Mouse (Mus musculus) heart, embryonic 12.5 days (tissue): Measurements from ENCODE around the gene Samd1. TPM values are rescaled to one million over a fixed set of nuclear protein-coding genes. Genes with fewer than 3 reads are reported as not detected.
A peak's percentile ranks its signal among the peaks of the same experiment; 100 is the strongest.

Experiments
- ATAC-seq: fragments of 200-750 bp; cut with Nextera tagmentation; 2 replicates; pipeline ENCODE4 v1.8.0; 2017; ENCODE audit warnings: moderate TSS enrichment, moderate library complexity; ENCODE audit not compliant: insufficient number of reproducible peaks, low FRiP score
- H3K27ac ChIP-seq: fragments of 300-500 bp; sonication (generic); 2 replicates; pipeline ENCODE4 v1.5.1; 2016; ENCODE audit warnings: mild to moderate bottlenecking, moderate library complexity; ENCODE audit not compliant: poor library complexity, severe bottlenecking
- H3K27me3 ChIP-seq: fragments of 300-500 bp; sonication (generic); replicated peaks from 2 replicates; pipeline ENCODE4 v1.6.1; 2016; ENCODE audit warnings: mild to moderate bottlenecking, moderate library complexity
- H3K36me3 ChIP-seq: fragments of 300-500 bp; sonication (generic); 2 replicates; pipeline ENCODE4 v1.6.1; 2016; ENCODE audit warnings: mild to moderate bottlenecking, moderate library complexity
- H3K4me1 ChIP-seq: fragments of 300-500 bp; sonication (generic); replicated peaks from 2 replicates; pipeline ENCODE4 v1.6.1; 2016; ENCODE audit warnings: mild to moderate bottlenecking
- H3K4me2 ChIP-seq: fragments of 300-500 bp; sonication (generic); 2 replicates; pipeline ENCODE4 v1.6.1; 2016; ENCODE audit warnings: mild to moderate bottlenecking, moderate library complexity
- H3K4me3 ChIP-seq: fragments of 300-500 bp; sonication (generic); 2 replicates; pipeline ENCODE4 v1.5.1; 2016; ENCODE audit warnings: mild to moderate bottlenecking
- H3K9ac ChIP-seq: fragments of 300-500 bp; sonication (generic); 2 replicates; pipeline ENCODE4 v1.6.1; 2016; ENCODE audit warnings: mild to moderate bottlenecking, moderate library complexity
- H3K9me3 ChIP-seq: fragments of 300-500 bp; sonication (generic); replicated peaks from 2 replicates; pipeline ENCODE4 v1.6.1; 2016; ENCODE audit warnings: mild to moderate bottlenecking, moderate library complexity
- WGBS: fragments of 180-500 bp; shearing (Covaris S2); methylation state at CpG from one replicate; pipeline ENCODE4 v1.1.7; 2016; 5-methylcytosine and 5-hydroxymethylcytosine counted together
- polyA plus RNA-seq: library from polyadenylated mRNA; unstranded; fragments of >200 nt; fragmentation: Nextera tagmentation; extraction: Ambion mirVana; gene quantifications from 2 replicates; pipeline ENCODE4 v1.2.1, GENCODE M21; 2016

Samd1 gene
- polyA plus RNA-seq, 1 experiment from 2014 or later, result 4.5 TPM

DNA sequence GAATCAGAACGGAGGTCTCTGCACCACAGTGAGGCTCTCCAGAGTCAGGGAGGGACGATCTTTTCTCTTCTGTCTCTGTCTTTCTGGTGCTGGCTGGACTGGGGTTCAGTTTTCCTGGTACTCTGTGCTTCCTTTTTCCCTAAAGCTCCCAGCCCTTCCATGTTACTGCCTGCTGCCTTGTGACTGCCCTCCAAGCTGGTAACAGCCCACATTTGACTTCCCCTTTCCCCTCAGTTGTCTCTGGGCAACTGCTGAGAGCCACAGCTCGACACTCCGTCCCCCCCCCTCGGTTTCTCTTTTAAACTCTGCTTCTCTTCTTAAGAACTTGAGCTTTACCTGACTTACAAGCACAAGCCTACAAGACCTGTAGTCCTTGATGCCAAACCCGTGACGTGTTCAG lies 8.2 kb upstream of the Samd1 start:
- Histone ChIP-seq H3K4me1 (no peaks in the 10 kb centered on the region), H3K4me3 (no peak overlapping the region), H3K36me3 (peaks cover 95% of the 10 kb centered on the region), H3K9me3 (no peaks in the 10 kb centered on the region), H3K9ac (no peak overlapping the region), H3K4me2 (no peak overlapping the region), H3K27me3 (no peaks in the 10 kb centered on the region), H3K27ac (no peak overlapping the region)
- ATAC-seq, result no peak
- WGBS, result 84% methylated on average over 7 of the region's 7 CpGs

DNA sequence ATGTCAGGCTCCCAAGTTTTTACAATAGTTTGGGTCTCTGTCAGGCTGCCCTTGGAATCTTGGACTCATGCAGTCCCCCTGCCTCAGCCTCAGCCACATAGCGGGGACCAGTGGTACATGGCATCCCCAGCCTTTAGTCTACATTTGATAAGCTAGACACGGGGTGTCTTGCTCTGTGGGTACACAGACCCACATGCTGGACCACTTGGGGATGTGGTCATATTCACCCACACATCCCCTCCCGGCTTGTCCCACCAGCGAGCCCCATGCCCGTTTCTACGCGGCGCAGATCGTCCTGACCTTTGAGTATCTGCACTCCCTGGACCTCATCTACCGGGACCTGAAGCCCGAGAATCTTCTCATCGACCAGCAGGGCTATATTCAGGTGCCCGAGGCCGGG lies 7.3 kb upstream of the Samd1 start:
- H3K36me3 ChIP-seq, result peaks cover 95% of the 10 kb centered on the region
- no peaks in the 10 kb centered on the region for H3K27me3 ChIP-seq
- H3K4me1 ChIP-seq, result no peaks in the 10 kb centered on the region
- no peaks in the 10 kb centered on the region for H3K9me3 ChIP-seq
- H3K4me3 ChIP-seq, result no peak overlapping the region
- no peak overlapping the region for H3K9ac ChIP-seq
- no peak overlapping the region for H3K4me2 ChIP-seq
- H3K27ac ChIP-seq, result no peak overlapping the region
- no peak for ATAC-seq
- 88% methylated on average over 14 of the region's 14 CpGs for WGBS

- Histone ChIP-seq H3K4me3 (no peak overlapping the region), H3K27ac (no peak overlapping the region), H3K4me2 (no peak overlapping the region), H3K27me3 (no peaks in the 10 kb centered on the region), H3K4me1 (peaks cover 8% of the 10 kb centered on the region), H3K9me3 (no peaks in the 10 kb centered on the region), H3K9ac (no peak overlapping the region), H3K36me3 (peaks cover 77% of the 10 kb centered on the region)
- 62% methylated on average over 2 of the region's 2 CpGs for WGBS
- ATAC-seq, result no peak
These were observed 5.0 kb upstream of the Samd1 start for GRCm38 (mm10) chr8:83992488-83992887.

- no peak for ATAC-seq
- Histone ChIP-seq H3K27me3 (no peaks in the 10 kb centered on the region), H3K4me3 (no peak overlapping the region), H3K36me3 (peaks cover 61% of the 10 kb centered on the region), H3K9ac (no peak overlapping the region), H3K4me2 (no peak overlapping the region), H3K27ac (no peak overlapping the region), H3K9me3 (no peaks in the 10 kb centered on the region), H3K4me1 (peaks cover 14% of the 10 kb centered on the region)
- 76% methylated on average over 3 of the region's 3 CpGs for WGBS
These were observed 3.4 kb upstream of the Samd1 start for GRCm38 (mm10) chr8:83994030-83994429.

GRCm38 (mm10) chr8:83995973-83996372 lies 1.5 kb upstream of the Samd1 start:
- Histone ChIP-seq H3K27me3 (peaks cover 11% of the 10 kb centered on the region), H3K9me3 (no peaks in the 10 kb centered on the region), H3K27ac (0 out of 2 replicates have a peak overlapping the region, but pooled peaks have one; percentile 95), H3K9ac (peak overlapping the region; percentile 93; the same call in 1 of the 2 replicates), H3K4me2 (peak overlapping the region; percentile 89), H3K4me1 (peaks cover 29% of the 10 kb centered on the region), H3K36me3 (peaks cover 58% of the 10 kb centered on the region), H3K4me3 (peak overlapping the region; percentile 95)
- 19% methylated on average over 12 of the region's 12 CpGs for WGBS
- ATAC-seq, result no peak; the same call in 1 of the 2 replicates

DNA sequence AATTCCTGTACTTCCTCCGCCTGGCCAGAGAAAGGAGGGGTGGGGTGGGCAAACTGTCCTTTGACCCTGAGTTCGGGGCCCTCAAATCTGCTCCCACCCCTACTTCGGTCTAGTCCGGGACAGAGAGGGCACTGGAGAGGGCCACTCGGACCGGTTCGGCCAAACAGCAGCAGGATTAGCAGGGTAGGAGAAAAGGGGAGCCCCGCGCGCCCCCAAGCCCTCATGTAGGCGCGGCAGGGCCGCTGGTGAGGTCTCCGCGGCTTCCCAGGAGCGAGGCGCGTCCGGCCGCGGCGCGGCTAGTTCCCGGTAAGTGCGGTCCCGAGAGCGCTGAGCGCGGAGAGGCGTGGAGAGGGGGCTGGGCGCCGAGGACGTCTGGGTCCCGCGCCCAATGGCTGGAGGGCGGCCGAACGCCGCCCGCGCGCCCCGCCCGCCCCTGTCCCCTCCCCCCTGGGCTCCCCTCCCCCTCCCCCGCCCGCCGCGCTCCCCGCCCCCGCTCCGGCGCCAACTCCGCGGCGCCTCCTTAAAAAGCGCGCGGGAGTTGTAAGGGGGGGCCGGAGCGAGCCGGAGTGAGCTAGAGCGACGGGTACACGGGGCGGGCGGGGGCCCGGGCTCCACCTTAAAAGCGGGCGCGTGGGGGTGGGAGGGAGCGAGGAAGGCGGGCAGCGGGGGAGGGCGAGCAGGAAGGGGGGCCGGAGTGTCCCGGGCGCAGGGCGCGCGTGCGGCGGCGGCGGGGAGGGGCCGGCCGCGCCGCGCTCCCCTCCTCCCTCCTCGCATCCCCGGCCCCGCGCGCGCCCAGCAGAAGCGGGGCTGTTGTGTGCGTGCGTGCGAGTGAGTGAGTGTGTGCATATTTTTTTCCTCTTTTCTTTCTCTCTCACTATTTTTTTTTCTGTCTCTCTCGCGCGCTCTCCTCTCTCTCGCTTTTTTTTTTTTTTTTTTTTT lies 636 bp upstream of the Samd1 start:
- H3K4me2 ChIP-seq, result peak overlapping the region; percentile 89
- peaks cover 53% of the 10 kb centered on the region for H3K36me3 ChIP-seq
- peak overlapping the region; percentile 93 for H3K9ac ChIP-seq
- H3K4me1 ChIP-seq, result peaks cover 33% of the 10 kb centered on the region
- no peaks in the 10 kb centered on the region for H3K9me3 ChIP-seq
- peak overlapping the region; percentile 95 for H3K4me3 ChIP-seq
- peaks cover 19% of the 10 kb centered on the region for H3K27me3 ChIP-seq
- peak; percentile 87 for ATAC-seq
- H3K27ac ChIP-seq, result peak overlapping the region; percentile 95
- under 1% methylated on average over 68 of the region's 103 CpGs for WGBS

DNA sequence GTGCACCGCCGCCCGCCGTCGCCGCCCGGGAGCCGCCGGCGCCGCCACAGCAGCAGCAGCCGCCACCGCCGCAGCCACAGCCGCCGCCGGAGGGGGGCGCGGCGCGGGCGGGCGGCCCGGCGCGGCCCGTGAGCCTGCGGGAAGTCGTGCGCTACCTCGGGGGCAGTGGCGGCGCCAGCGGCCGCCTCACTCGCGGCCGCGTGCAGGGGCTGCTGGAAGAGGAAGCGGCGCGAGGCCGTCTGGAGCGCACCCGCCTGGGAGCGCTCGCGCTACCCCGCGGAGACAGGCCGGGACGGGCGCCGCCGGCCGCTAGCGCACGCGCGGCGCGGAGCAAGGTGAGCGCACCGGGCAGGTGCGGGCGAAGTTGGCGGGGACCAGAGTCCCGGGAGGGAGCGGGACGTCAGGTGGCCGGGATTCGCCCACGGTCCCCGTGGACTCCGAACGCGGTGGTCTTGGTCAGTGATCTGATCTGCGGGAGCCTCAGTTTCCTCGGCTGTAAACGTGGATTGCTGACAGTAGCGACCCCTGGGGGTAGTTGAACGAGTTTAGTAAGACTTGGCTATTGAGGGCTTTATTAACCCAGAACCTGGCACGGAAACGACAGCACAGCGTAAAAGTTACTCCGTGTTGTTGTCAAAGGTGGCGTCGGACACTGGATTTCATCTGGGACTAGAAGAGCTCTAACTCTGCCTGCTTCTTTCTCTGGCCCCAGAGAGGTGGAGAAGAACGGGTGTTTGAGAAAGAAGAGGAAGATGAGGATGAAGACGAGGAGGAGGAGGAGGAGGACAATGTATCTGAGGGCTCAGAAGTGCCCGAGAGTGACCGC lies 972 bp downstream of the Samd1 start:
- Histone ChIP-seq H3K27ac (peak overlapping the region; percentile 87), H3K4me2 (peak overlapping the region; percentile 96), H3K27me3 (peaks cover 19% of the 10 kb centered on the region), H3K4me1 (peaks cover 35% of the 10 kb centered on the region), H3K4me3 (peak overlapping the region; percentile 95), H3K9me3 (no peaks in the 10 kb centered on the region), H3K9ac (peak overlapping the region; percentile 90), H3K36me3 (peaks cover 39% of the 10 kb centered on the region)
- WGBS, result 11% methylated on average over 91 of the region's 92 CpGs
- peak; percentile 17; the same call in 1 of the 2 replicates for ATAC-seq

GRCm38 (mm10) chr8:83999057-83999705 lies 1.7 kb downstream of the Samd1 start:
- Histone ChIP-seq H3K4me3 (peak overlapping the region; percentile 95), H3K4me2 (peak overlapping the region; percentile 96), H3K9me3 (no peaks in the 10 kb centered on the region), H3K36me3 (peaks cover 33% of the 10 kb centered on the region), H3K27me3 (peaks cover 19% of the 10 kb centered on the region), H3K4me1 (peaks cover 41% of the 10 kb centered on the region), H3K27ac (no peak overlapping the region), H3K9ac (peak overlapping the region; percentile 90)
- WGBS, result 68% methylated on average over 16 of the region's 16 CpGs
- ATAC-seq, result no peak

DNA sequence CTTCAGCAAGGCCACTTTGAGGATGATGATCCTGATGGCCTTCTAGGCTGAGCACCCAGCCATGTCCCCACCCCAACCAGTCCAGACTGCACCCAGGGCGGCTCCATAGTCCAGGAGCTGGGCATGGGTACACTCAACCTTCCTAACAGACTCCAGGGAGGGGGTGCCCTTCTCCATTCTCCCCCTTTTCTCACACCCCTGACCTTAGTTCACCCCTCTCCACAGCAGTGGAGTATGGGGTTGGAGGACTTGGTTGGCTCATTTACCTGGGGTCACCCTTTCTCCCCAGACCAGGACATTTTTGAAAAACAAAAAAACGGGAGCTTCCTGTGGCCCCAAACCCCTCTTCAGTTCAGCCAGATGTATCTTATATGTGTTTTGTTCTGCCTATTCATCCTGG lies 2.4 kb downstream of the Samd1 start:
- Histone ChIP-seq H3K4me2 (0 out of 2 replicates have a peak overlapping the region, but pooled peaks have one; percentile 96), H3K27ac (no peak overlapping the region), H3K36me3 (peaks cover 27% of the 10 kb centered on the region), H3K4me1 (peaks cover 44% of the 10 kb centered on the region), H3K27me3 (peaks cover 19% of the 10 kb centered on the region), H3K4me3 (0 out of 2 replicates have a peak overlapping the region, but pooled peaks have one; percentile 0), H3K9me3 (no peaks in the 10 kb centered on the region), H3K9ac (no peak overlapping the region)
- ATAC-seq, result no peak
- whole genome bisulfite sequencing, result 92% methylated on average over 2 of the region's 2 CpGs

GRCm38 (mm10) chr8:84001281-84002000 lies 4.0 kb downstream of the Samd1 start, which contains the start of gene 1700067K01Rik:
Gene 1700067K01Rik (plus strand): TSS chr8:84001502.
- peaks cover 19% of the 10 kb centered on the region for H3K27me3 ChIP-seq
- peaks cover 37% of the 10 kb centered on the region for H3K4me1 ChIP-seq
- ATAC-seq, result no peak
- H3K4me3 ChIP-seq, result peak within 1 kb of the TSS; percentile 14; the same call in 1 of the 2 replicates
- peak within 1 kb of the TSS; percentile 35 for H3K4me2 ChIP-seq
- H3K9ac ChIP-seq, result peak within 1 kb of the TSS; percentile 26; the same call in 1 of the 2 replicates
- H3K27ac ChIP-seq, result no peak within 1 kb of the TSS
- no peaks in the 10 kb centered on the region for H3K9me3 ChIP-seq
- H3K36me3 ChIP-seq, result peaks cover 21% of the 10 kb centered on the region
- 37% methylated on average over 61 of the region's 61 CpGs for WGBS
